Mouse (Mus musculus) limb, embryonic 12.5 days (tissue): ENCODE data around the gene Esrrg. TPM values are rescaled to one million over a fixed set of nuclear protein-coding genes. Genes with fewer than 3 reads are reported as not detected.

Experiments used
- ATAC-seq: fragments of 200-750 bp; cut with Nextera tagmentation; 2 replicates; pipeline ENCODE4 v1.8.0; 2017; ENCODE audit warnings: low read depth, moderate TSS enrichment; ENCODE audit not compliant: insufficient number of reproducible peaks, insufficient read depth, low FRiP score, low TSS enrichment
- H3K27ac ChIP-seq: fragments of 300-500 bp; sonication (generic); 2 replicates; pipeline ENCODE4 v1.5.1; 2016; ENCODE audit warnings: mild to moderate bottlenecking, moderate library complexity
- H3K27me3 ChIP-seq: fragments of 300-500 bp; sonication (generic); 2 replicates; pipeline ENCODE4 v1.6.1; 2016; ENCODE audit warnings: mild to moderate bottlenecking, moderate library complexity
- H3K36me3 ChIP-seq: fragments of 300-500 bp; sonication (generic); 2 replicates; pipeline ENCODE4 v1.6.1; 2016; ENCODE audit warnings: mild to moderate bottlenecking, moderate library complexity
- H3K4me1 ChIP-seq: fragments of 300-500 bp; sonication (generic); replicated peaks from 2 replicates; pipeline ENCODE4 v1.6.1; 2016
- H3K4me2 ChIP-seq: fragments of 300-500 bp; sonication (generic); 2 replicates; pipeline ENCODE4 v1.6.1; 2016; ENCODE audit warnings: mild to moderate bottlenecking, moderate library complexity
- H3K4me3 ChIP-seq: fragments of 300-500 bp; sonication (generic); replicated peaks from 2 replicates; pipeline ENCODE4 v1.5.1; 2016; ENCODE audit warnings: mild to moderate bottlenecking
- H3K9ac ChIP-seq: fragments of 300-500 bp; sonication (generic); replicated peaks from 2 replicates; pipeline ENCODE4 v1.6.1; 2016; ENCODE audit warnings: mild to moderate bottlenecking, moderate library complexity
- H3K9me3 ChIP-seq: fragments of 300-500 bp; sonication (generic); 2 replicates; pipeline ENCODE4 v1.6.1; 2016; ENCODE audit warnings: mild to moderate bottlenecking, moderate library complexity
- whole genome bisulfite sequencing: fragments of 180-500 bp; shearing (Covaris S2); methylation state at CpG from one replicate; pipeline ENCODE4 v1.1.7; 2016; 5-methylcytosine and 5-hydroxymethylcytosine counted together
- polyA plus RNA-seq: library from polyadenylated mRNA; unstranded; fragments of >200 nt; fragmentation: Nextera tagmentation; extraction: Ambion mirVana; gene quantifications from 2 replicates; pipeline ENCODE4 v1.2.1, GENCODE M21; 2016

Gene Esrrg
- polyA plus RNA-seq, 1 experiment from 2014 or later = 1.9 TPM

GRCm38 (mm10) chr1:187609021-187609852 lies 646 bp downstream of the Esrrg start:
- no peak for ATAC-seq
- Histone ChIP-seq H3K9ac (peak overlapping the region; percentile 54), H3K4me1 (peaks cover 52% of the 10 kb centered on the region), H3K4me3 (peak overlapping the region; percentile 46), H3K36me3 (no peaks in the 10 kb centered on the region), H3K27me3 (peaks cover 84% of the 10 kb centered on the region), H3K4me2 (peak overlapping the region; percentile 87), H3K27ac (no peak overlapping the region), H3K9me3 (no peaks in the 10 kb centered on the region)
- under 1% methylated on average over 72 of the region's 72 CpGs for WGBS

- H3K9ac ChIP-seq = 0 out of 2 replicates have a peak overlapping the region, but pooled peaks have one; percentile 31
- no peaks in the 10 kb centered on the region for H3K9me3 ChIP-seq
- WGBS = 2% methylated on average over 16 of the region's 16 CpGs
- no peak overlapping the region for H3K27ac ChIP-seq
- no peak for ATAC-seq
- H3K4me3 ChIP-seq = peak overlapping the region; percentile 46
- peaks cover 48% of the 10 kb centered on the region for H3K4me1 ChIP-seq
- no peaks in the 10 kb centered on the region for H3K36me3 ChIP-seq
- peak overlapping the region; percentile 87 for H3K4me2 ChIP-seq
- H3K27me3 ChIP-seq = peaks cover 78% of the 10 kb centered on the region
These were observed 1.3 kb downstream of the Esrrg start for GRCm38 (mm10) chr1:187609853-187610230.

GRCm38 (mm10) chr1:187610336-187610948 lies 1.9 kb downstream of the Esrrg start:
- H3K9me3 ChIP-seq = no peaks in the 10 kb centered on the region
- H3K4me1 ChIP-seq = peaks cover 42% of the 10 kb centered on the region
- 0 out of 2 replicates have a peak overlapping the region, but pooled peaks have one; percentile 87 for H3K4me2 ChIP-seq
- H3K27ac ChIP-seq = no peak overlapping the region
- peak overlapping the region; percentile 46 for H3K4me3 ChIP-seq
- no peaks in the 10 kb centered on the region for H3K36me3 ChIP-seq
- no peak for ATAC-seq
- peaks cover 72% of the 10 kb centered on the region for H3K27me3 ChIP-seq
- no peak overlapping the region for H3K9ac ChIP-seq
- 29% methylated on average over 9 of the region's 9 CpGs for WGBS

- no peak overlapping the region for H3K27ac ChIP-seq
- peaks cover 57% of the 10 kb centered on the region for H3K27me3 ChIP-seq
- 37% methylated on average over 5 of the region's 5 CpGs for WGBS
- no peak overlapping the region for H3K4me3 ChIP-seq
- no peak for ATAC-seq
- no peaks in the 10 kb centered on the region for H3K9me3 ChIP-seq
- no peak overlapping the region for H3K9ac ChIP-seq
- no peaks in the 10 kb centered on the region for H3K36me3 ChIP-seq
- no peak overlapping the region for H3K4me2 ChIP-seq
- peaks cover 30% of the 10 kb centered on the region for H3K4me1 ChIP-seq
These were observed 3.3 kb downstream of the Esrrg start for GRCm38 (mm10) chr1:187611925-187612324.

- Histone ChIP-seq H3K9ac (no peak overlapping the region), H3K27me3 (peaks cover 48% of the 10 kb centered on the region), H3K36me3 (no peaks in the 10 kb centered on the region), H3K27ac (no peak overlapping the region), H3K4me3 (no peak overlapping the region), H3K9me3 (no peaks in the 10 kb centered on the region), H3K4me1 (peaks cover 17% of the 10 kb centered on the region), H3K4me2 (no peak overlapping the region)
- no peak for ATAC-seq
- WGBS = 64% methylated on average over 3 of the region's 3 CpGs
These were observed 4.7 kb downstream of the Esrrg start for GRCm38 (mm10) chr1:187613277-187613676.

GRCm38 (mm10) chr1:187623981-187624380 lies 15.4 kb downstream of the Esrrg start:
- Histone ChIP-seq H3K4me3 (no peak overlapping the region), H3K36me3 (no peaks in the 10 kb centered on the region), H3K9me3 (no peaks in the 10 kb centered on the region), H3K4me2 (no peak overlapping the region), H3K27ac (no peak overlapping the region), H3K9ac (no peak overlapping the region), H3K4me1 (no peaks in the 10 kb centered on the region), H3K27me3 (no peaks in the 10 kb centered on the region)
- no peak for ATAC-seq
- 82% methylated on average over 3 of the region's 3 CpGs for WGBS

GRCm38 (mm10) chr1:187630361-187630760 lies 21.8 kb downstream of the Esrrg start:
- H3K9ac ChIP-seq = no peak overlapping the region
- no peaks in the 10 kb centered on the region for H3K27me3 ChIP-seq
- no peak overlapping the region for H3K4me3 ChIP-seq
- H3K9me3 ChIP-seq = no peaks in the 10 kb centered on the region
- H3K36me3 ChIP-seq = no peaks in the 10 kb centered on the region
- 92% methylated on average over 8 of the region's 8 CpGs for WGBS
- no peak overlapping the region for H3K27ac ChIP-seq
- H3K4me2 ChIP-seq = no peak overlapping the region
- no peaks in the 10 kb centered on the region for H3K4me1 ChIP-seq
- no peak for ATAC-seq

GRCm38 (mm10) chr1:187631486-187631885 lies 22.9 kb downstream of the Esrrg start:
- H3K27me3 ChIP-seq = no peaks in the 10 kb centered on the region
- no peak overlapping the region for H3K4me3 ChIP-seq
- H3K27ac ChIP-seq = no peak overlapping the region
- no peaks in the 10 kb centered on the region for H3K4me1 ChIP-seq
- H3K36me3 ChIP-seq = no peaks in the 10 kb centered on the region
- no peak overlapping the region for H3K9ac ChIP-seq
- ATAC-seq = no peak
- 92% methylated on average over 8 of the region's 8 CpGs for WGBS
- no peak overlapping the region for H3K4me2 ChIP-seq
- H3K9me3 ChIP-seq = no peaks in the 10 kb centered on the region

- Histone ChIP-seq H3K36me3 (no peaks in the 10 kb centered on the region), H3K4me3 (no peak overlapping the region), H3K4me1 (no peaks in the 10 kb centered on the region), H3K27me3 (peaks cover 5% of the 10 kb centered on the region; the same call in 1 of the 2 replicates), H3K9ac (no peak overlapping the region), H3K27ac (no peak overlapping the region), H3K4me2 (no peak overlapping the region), H3K9me3 (no peaks in the 10 kb centered on the region)
- WGBS = 84% methylated on average over 8 of the region's 8 CpGs
- ATAC-seq = no peak
These were observed 36.7 kb downstream of the Esrrg start for GRCm38 (mm10) chr1:187645258-187645657.

- H3K27ac ChIP-seq = no peak overlapping the region
- 92% methylated on average over 8 of the region's 8 CpGs for WGBS
- no peak for ATAC-seq
- H3K27me3 ChIP-seq = peaks cover 20% of the 10 kb centered on the region
- H3K36me3 ChIP-seq = no peaks in the 10 kb centered on the region
- no peaks in the 10 kb centered on the region for H3K9me3 ChIP-seq
- no peak overlapping the region for H3K4me3 ChIP-seq
- peaks cover 17% of the 10 kb centered on the region for H3K4me1 ChIP-seq
- no peak overlapping the region for H3K9ac ChIP-seq
- no peak overlapping the region for H3K4me2 ChIP-seq
These were observed 40.0 kb downstream of the Esrrg start for GRCm38 (mm10) chr1:187648551-187648950.

GRCm38 (mm10) chr1:187649871-187650270 lies 41.3 kb downstream of the Esrrg start:
- ATAC-seq = no peak
- Histone ChIP-seq H3K4me3 (no peak overlapping the region), H3K9me3 (no peaks in the 10 kb centered on the region), H3K4me2 (no peak overlapping the region), H3K9ac (no peak overlapping the region), H3K4me1 (peaks cover 17% of the 10 kb centered on the region), H3K27ac (no peak overlapping the region), H3K27me3 (peaks cover 20% of the 10 kb centered on the region), H3K36me3 (no peaks in the 10 kb centered on the region)
- WGBS = 45% methylated on average over 5 of the region's 5 CpGs
